Mouse (Mus musculus): Measurements from ENCODE around the gene Dolpp1. TPM values are rescaled to one million over a fixed set of nuclear protein-coding genes. Genes with fewer than 3 reads are reported as not detected.
"Not testable (repeated sequence)": the region's sequence is repeated elsewhere in the genome, so short reads cannot be mapped to it uniquely, and the experiment has no call there.

Gene Dolpp1
- total RNA-seq, 2 experiments from 2014 or later, result 7.6 to 8.8 TPM

DNA sequence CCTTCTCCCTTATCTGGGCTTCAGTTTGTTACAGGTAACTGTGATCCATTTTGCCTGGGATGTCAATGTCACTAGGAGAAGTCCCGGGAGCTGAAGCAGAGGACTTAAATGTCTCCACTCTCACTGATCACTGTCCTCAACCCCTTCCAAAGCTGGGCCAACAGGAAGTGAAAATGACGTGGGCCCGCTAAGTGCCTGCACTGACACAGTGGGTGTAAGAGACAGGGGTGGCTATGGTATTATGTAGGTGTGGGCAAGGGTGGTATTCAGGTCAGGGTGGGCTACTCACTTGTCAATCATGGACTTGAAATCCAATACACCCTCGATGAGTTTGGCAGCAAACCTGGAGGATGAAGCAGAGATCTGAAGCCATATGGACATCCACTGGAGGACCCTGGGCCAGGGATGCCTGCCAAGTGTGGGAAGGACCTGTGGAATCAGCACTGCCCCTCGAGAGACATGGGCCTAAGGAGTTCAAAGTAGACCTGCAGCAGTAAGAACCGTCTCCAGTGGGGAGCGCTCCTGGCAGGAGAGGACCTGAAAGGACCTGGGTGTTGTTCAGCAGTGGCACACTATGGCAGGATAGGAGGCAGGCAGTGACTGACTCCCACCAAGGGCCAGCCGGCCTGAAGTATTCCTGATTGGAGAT is 16.5 kb downstream of the Dolpp1 start:
- DNase-seq, result no peak
- intact Hi-C loops (cut with DNase I), result no loop called here

DNA sequence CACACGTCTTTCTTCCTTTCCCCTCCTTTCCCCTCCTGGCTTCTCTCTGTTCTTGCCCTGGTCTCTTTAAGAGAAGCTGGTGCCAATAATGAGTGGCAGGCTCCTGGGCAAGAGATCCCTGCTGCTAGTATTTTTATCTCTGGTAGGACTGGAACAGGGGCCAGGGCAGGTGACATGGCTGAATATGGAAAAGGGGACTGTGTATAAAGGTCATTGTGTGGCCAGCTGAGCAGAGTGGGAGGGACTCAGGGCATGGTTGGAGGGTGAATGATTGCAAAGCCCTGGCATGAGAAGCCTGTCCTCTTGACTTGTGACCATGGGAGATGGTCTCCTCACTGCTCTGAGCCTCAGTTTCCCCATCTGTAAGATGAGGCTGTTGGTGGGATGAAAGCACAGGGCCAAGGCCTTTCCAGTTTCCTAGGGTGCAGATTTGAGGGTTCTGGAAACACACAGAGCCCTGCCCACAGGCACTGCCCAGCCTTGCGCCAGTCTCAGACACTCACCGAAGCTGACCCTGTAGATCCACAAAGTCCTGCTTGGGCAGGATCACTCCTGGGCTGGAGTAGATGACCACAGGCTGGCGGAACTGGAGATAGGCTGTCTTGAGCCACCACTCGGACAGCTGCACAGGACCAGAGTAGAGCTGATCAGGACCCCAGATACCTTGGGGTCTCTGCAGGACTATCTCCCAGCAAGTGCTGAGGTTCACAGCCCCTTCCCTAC is 17.6 kb downstream of the Dolpp1 start:
- DNase-seq, result peak; percentile 23 to 49
- intact Hi-C loops (cut with DNase I), result no loop called here

DNA sequence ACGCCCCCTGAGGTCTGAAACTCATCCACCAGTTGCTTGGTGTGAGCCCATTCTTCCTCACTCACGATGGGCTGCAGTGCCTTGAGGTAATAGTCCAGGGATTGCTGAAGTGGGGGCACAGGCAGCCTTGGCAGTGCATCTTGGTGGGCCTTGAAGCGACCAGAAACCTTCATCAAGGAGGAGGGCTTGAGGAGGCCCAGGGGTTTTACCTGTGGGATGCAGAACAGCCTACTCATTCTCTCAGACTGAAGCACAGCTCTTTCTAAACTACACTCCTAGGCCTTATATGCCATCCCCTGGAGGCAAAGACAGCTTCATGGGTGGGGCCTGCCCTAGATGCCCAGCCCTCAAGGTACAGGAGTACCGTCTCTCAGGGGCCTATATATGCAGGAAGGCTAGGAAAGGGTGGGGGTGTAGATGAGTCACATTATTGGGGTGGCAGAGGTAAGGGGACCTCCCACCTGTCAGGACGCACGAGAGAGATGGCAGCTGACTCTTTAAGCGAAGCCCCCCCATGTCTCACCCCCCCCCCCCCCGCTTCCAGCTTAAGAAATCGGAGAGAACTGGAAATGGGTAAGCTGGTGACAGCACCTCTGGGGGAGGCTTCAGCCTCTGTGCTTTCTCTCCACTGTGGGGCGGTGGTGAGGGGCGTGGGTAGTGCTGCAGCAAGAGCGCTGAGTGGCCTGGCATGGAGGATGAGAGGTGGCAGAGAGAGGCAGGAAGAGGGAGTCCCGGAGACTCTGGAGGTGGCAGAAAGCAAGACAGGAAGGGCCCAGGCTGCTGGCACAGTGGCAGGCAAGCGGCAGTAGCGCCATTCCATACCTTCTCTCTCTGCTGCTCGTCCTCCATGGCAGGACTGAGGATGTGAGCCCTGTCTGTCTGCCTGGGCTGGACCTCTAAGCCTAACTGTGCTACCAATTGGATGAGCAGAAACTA is 21.3 kb downstream of the Dolpp1 start:
- DNase-seq, result no peak
- intact Hi-C loops (cut with DNase I), result no loop called here

DNA sequence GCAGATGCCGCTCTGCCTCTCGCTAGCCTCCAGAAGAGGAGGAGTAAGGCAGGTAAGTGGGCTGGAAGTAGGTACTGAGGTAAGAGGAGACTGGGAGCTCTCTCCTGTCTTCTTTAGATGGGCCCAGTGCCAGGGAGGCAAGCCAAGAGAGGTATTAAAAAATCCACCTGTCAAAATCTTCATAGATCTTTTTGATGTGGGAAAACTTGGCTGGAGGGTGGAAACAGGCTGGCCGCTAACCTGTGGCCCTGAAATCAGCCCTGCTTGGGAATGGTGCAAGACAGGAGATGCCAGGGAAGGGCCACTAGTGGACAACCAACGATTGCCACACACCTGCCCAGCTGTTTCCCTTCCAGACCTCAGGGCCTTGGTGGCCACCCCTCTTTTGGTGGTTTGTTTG is 22.0 kb downstream of the Dolpp1 start:
- no peak for DNase-seq
- intact Hi-C loops (cut with DNase I), result loop anchor here (2.0 kb wide), 1 partner anchor 47 kb away; no protein-coding TSS in a partner anchor

DNA sequence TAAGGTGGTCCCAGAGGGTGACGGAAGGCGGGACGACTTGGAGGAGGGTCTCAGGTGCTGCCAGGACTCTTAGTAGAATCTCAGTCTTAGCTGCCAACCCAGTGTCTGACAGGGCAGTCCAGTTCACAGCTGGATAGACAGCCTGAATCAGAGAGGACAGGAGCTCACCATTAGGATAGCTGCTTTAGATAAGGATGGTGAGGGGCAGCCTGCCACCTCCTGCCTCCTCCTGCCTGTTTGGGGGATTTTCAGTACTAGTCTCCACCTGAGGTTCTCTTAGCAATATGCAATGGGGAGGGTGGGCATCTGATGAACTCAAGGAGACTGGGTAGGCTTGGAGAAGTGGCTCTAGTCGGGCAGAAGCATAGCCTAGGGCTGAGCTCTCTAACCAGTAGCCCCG is 22.6 kb downstream of the Dolpp1 start:
- intact Hi-C loops (cut with DNase I), result loop anchor here (2.0 kb wide), 1 partner anchor 48 kb away; no protein-coding TSS in a partner anchor
- no peak for DNase-seq

DNA sequence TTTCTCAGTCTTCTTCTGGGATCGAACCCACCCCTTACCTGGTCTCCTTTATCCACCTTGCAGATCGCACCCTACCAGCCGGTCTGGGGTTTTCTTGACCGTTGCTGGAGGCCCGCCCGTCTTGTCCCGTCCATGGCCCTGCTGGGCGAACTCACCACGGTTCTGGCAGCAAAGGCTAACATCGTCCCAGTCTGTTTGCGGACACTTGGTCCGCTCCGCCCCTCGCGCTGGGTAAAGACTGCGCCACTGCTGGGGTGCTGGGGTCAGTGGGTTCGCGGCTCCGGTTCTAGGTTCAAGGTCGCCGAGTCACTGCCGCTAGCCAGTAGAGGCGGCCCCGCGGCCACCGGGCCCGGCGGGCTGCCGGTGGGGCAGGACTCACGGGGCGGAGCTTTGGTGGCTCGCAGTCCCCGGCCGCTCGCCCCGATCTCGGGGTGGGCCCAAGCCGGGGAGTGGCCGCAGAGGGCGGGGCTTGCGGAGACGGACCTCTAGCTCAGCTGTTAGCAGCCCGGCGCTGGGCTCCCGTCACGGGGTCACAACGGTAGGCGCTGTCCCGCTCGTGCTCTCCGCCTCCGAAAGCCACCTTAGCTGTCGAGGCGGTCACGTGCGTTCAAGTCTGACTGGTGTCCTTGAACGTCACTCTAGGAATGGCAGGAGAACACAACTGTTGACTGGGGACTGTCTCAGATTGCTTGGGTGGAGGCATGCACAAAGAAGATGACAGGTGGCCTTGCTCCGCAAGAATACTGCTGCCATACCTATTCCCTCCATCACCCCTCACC is 23.3 kb downstream of the Dolpp1 start, which contains the start of gene Crat:
Gene Crat, minus strand, starts transcription at position 657 of the 779 bp plus-strand sequence.
- intact Hi-C loops (cut with DNase I), result loop anchor here (2.0 kb wide), 1 partner anchor 49 kb away; no protein-coding TSS in a partner anchor
- DNase-seq, result peak; percentile 93 to 95

DNA sequence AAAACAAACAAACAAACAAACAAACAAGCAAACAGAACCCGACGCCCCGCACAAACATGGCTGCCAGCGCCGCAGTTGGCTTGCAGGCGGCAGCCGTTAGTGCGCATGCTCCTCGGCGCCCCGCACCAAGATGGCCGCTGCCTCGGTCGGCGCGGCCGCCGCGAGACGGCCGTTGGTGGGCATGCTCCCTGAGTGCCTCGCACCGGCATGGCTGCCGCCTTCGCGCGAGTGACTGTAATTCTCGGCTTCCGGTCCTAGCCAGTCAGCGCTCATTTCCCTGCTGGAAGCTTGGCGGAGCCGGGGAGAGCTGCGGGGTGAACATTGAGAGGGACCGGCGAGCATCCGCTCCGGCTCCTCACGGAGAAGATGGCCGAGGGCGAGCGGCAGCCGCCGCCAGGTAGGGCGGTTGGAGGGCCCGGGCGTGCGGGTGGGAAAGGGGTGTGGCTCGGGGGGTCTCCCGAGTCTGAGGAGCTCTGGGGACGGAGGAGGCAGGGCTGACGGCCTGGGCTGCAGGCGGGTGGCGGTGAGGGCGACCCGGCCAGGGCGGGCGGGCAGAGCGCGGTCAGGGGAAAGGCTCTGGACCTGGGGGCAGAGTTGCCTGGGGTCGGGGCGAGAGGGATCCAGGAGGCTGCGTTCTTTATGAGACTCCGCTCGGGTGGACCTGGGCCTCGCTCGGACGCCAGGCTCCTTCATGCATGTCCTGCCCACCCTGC is 24.0 kb downstream of the Dolpp1 start, which contains the start of gene Ptpa:
Gene Ptpa, plus strand, starts transcription at position 104 of the 713 bp plus-strand sequence.
- intact Hi-C loops (cut with DNase I), result loop anchor here (2.0 kb wide), 1 partner anchor 49 kb away; no protein-coding TSS in a partner anchor

DNA sequence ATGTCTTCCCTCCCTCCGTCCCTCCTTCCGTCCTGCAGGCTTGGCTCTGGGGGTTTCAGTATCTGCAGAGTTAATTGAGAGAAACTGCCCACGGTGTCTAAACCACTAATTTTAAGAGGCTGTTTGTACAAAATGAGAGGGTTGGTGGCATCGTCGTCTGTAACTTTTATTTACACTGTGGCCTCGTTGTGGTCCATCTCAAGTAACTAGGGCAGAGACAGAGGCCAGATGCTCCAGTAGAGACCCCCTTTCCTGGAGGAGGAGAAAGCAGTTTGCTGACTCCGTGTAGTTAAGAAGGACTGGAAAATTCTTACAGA is 24.6 kb downstream of the Dolpp1 start:
- no peak for DNase-seq
- intact Hi-C loops (cut with DNase I), result no loop called here

More for the DNA sequence above, 24.0 kb downstream of the Dolpp1 start, which contains the start of gene Ptpa:
- DNase-seq, result peak; percentile 92 to 95

DNA sequence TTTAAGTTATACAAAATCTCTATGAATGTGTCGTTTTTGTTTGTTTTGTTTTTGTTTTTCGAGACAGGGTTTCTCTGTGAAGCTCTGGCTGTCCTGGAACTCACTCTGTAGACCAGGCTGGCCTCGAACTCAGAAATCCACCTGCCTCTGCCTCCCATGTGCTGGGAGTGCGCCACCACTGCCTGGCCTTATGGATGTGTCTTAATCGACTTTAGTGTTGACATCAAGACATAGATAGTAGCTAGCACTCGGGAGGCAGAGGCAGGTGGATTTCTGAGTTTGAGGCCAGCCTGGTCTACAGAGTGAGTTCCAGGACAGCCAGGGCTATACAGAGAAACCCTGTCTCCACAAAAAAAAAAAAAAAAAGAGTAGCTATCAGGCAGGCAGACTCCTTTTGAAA is 25.1 kb downstream of the Dolpp1 start:
- intact Hi-C loops (cut with DNase I); DNase-seq: not testable (repeated sequence)

DNA sequence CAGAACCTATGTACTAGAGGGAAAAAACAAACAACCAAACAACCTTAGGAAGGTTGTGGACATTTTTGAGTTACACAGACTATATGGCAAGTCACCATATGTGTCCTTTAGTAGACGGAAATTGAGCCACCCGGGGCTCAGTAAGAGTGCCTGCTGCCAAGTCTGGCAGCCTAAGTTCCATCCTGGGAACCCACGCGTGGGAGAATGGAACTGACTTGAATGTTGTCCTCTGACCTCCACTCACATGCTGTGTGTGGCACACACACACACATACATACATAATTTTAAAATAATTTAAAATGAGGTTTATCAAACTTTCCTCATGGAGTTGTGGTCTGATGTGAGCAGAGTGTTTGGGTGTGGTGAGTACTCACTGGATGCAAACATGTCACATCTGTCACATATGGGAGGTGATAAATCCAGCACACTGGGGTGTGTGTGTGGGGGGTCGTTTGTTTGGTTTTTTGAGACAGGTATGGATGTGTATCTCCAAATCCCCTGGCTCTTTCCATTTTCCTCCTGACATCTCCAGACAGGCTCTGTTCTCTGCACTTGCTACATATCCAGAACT is 25.6 kb downstream of the Dolpp1 start:
- no peak for DNase-seq
- intact Hi-C loops (cut with DNase I), result no loop called here

DNA sequence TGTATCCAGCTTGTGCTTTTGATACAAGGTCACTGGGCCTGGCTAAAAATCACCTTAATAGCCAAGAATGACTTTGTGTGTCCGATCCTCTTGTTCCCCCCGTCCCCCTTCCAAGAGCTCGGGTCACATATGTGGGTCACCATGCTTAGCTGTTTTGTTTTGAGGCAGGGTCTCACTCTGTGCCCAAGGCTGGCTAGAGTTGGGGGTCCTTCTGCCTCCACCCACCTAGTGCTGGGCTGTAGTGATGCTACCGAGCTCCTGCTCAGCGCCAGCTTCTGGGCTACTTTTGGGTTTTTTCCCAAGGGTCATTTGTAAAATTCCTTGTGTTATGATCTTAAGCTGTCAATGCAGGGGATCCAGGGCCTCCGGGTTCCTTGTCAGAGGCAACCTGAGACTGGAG is 26.2 kb downstream of the Dolpp1 start:
- DNase-seq, result no peak
- intact Hi-C loops (cut with DNase I), result no loop called here

DNA sequence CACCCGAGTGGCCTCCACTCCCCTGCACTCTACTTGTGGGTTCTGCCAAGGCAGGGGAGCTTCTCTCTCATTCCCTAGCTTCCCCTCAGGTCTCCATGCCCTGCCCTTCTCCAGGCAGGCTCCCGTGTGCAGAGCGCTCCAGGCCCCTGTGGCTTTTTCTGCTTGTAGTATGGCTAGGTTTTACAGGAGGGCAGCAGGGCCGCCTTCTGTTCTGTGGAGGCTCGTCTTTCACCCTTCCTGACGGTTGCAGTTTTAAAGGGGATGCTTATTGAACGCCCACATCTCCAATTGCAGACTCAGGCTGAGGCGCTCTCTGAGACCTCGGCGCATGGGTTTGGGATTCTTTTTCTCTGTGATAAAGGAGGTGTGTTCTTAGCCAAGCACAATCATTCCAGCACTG is 27.1 kb downstream of the Dolpp1 start:
- intact Hi-C loops (cut with DNase I), result no loop called here
- DNase-seq, result no peak

DNA sequence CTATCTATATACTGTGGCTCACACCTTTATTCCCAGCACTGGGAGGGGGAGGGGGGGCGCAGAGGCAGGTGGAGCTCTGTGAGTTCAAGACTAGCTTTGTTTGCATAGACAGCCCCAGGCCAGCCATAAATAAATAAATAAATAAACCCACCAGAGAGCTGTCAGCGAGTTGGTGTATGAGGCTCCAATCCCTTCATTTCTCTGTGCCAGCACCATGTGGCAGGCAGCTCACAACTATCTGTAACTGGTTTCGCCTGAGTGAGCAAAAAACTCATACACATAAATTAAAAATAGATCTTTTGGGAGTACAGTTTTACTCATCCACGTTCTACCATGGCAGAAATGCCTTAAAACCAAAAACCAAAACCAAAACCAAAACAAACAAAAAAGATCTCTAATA is 29.4 kb downstream of the Dolpp1 start:
- intact Hi-C loops (cut with DNase I), result no loop called here
- no peak for DNase-seq

DNA sequence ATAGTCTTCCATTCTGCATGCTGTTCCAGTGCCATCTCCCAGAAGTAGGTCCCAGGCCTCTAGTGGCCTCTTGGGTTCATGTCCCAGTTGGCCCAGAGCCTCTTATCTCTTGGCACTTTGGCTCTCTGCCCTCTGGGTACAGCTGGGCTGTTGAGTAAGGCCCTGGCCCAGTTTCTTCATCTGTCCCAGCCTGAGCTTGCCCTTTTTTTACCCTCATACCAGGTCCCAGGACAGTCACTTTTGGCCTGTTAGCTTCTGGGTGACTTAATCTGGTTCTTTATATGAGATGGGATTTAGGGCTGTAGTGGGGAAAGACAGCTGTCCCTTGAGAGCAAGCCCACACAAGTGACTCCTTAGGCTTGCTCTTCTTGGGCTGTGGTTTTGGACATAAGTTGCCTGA is 37.1 kb downstream of the Dolpp1 start:
- intact Hi-C loops (cut with DNase I), result no loop called here
- peak; percentile 53 to 62 for DNase-seq

DNA sequence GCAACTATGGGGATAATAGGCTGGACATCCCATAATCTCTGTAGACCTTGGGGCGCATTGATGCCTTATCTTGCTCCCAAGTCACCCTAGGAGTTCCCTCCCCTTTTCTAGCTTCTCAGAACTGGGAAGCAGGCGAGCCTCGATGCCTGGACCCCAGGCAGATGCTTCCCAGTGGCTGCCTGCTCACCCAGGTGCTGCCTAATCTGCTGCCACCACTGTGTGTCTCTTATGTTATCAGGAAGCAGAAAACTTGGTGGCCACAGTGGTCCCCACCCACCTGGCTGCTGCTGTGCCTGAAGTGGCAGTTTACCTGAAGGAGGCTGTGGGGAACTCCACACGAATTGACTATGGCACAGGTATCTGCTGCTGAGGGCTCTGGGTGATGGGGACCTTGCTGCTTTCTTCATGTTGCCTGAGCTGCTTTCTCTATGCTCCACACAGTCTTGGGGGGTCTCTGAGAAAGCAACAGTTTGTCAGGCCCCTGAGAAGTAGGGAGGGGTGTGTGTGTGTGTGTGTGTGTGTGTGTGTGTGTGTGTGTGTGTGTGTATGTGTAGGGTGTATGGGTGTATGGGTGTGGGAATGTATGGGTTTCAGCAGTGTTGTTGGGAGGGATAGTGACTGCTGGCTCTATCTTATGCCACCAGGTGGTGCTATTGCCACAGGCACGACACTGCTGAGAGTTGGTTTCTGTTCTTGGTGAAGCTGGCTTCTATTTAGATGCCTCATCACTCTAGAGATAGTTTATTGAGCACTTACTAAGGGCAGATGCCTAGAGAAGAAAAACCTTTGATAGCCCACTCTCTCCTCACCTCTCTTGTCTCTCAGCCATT is 43.5 kb downstream of the Dolpp1 start:
- intact Hi-C loops (cut with DNase I), result loop anchor here (1.0 to 2.0 kb wide), 4 partner anchors 35 to 499 kb away; partner anchors contain the start of gene Cstad
- peak; percentile 74 to 78 for DNase-seq

DNA sequence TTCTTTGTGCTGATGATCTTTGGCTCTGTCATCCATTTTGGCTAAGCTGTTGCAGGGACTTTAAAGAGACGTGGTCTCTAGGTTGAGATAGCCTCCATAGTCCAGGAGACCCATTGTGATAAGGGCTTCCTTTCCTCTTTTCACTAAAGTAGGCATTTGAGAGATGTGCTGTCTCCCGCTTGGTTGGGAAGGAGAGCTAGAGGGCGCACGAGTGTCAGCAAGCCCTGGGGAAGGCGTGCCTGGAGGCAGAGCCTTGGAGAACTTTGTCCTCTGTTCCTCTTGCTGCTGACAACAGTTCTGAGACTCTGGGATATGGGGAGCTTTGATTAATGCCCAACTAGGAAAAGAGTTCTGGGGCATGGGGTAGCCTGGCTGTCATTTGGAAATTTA is 44.1 kb downstream of the Dolpp1 start:
- DNase-seq, result peak; percentile 59 to 70
- intact Hi-C loops (cut with DNase I), result loop anchor here (1.0 to 2.0 kb wide), 3 partner anchors 34 to 359 kb away; partner anchors contain the start of gene Cstad

DNA sequence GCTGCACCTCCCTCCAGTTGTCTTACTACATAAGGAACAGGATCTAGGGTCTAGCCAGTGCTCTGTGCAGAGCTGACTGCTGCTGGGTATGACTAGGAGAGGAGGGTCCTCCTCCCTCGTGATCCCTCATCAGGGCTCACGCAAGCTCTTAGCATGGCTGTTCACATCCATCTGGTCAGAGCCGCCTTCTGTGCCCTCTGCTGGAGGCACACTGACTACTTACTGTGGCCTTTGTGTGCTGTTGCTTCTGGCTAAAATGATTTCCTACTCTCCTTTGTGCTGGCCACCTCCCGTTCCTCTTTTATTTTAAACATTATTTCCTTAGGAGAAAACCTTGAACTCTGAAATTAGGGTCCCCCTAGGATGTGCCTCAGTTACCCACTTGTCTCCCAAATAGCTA is 44.8 kb downstream of the Dolpp1 start:
- DNase-seq, result no peak
- intact Hi-C loops (cut with DNase I), result loop anchor here (1.0 to 2.0 kb wide), 3 partner anchors 33 to 358 kb away; partner anchors contain the start of gene Cstad

DNA sequence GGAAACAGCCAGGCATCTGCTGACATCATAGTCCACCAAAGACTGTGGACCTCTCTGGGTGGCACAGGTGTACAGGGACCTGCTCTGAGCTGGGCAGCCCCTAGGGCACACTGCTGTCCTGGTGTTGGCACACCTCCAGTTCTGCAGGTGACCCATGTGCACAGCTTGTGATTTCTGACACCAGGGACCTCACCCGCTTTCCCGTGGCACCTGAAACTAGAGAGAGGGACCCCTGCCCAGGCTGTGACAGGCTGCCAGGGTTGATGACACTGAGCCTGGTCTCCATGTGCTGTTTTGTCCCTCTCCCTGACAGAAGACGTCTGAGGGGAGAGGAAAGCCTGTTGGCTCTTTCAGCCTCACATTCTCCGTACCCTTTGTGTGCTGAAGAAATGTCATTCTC is 45.7 kb downstream of the Dolpp1 start:
- no peak for DNase-seq
- intact Hi-C loops (cut with DNase I), result loop anchor here (2.0 kb wide), 2 partner anchors 157 to 357 kb away; partner anchors contain the start of gene Cstad

Measured in heart, postnatal 36 days (tissue).